Mouse (Mus musculus) liver, embryonic 11.5 days (tissue): Measurements from ENCODE around the gene Flg. TPM values are rescaled to one million over a fixed set of nuclear protein-coding genes. Genes with fewer than 3 reads are reported as not detected.

Source experiments
- ATAC-seq: fragments of 200-750 bp; cut with Nextera tagmentation; replicated peaks from 2 replicates; pipeline ENCODE4 v1.8.0; 2017; ENCODE audit warnings: moderate number of reproducible peaks, mild to moderate bottlenecking, moderate TSS enrichment, moderate library complexity; ENCODE audit not compliant: low FRiP score
- DNase-seq: peaks from one replicate; pipeline ENCODE4 v3.0.0-alpha.2; 2017; ENCODE audit warnings: low spot score
- H3K27ac ChIP-seq: fragments of 300-500 bp; sonication (generic); 2 replicates; pipeline ENCODE4 v1.5.1; 2014; ENCODE audit warnings: mild to moderate bottlenecking, low read depth, low read length, control low read depth
- H3K27me3 ChIP-seq: fragments of 300-500 bp; sonication (generic); replicated peaks from 2 replicates; pipeline ENCODE4 v1.6.1; 2014; ENCODE audit warnings: low read length, mixed read lengths; ENCODE audit not compliant: control insufficient read depth, insufficient read depth
- H3K36me3 ChIP-seq: fragments of 300-500 bp; sonication (generic); 2 replicates; pipeline ENCODE4 v1.6.1; 2014; ENCODE audit warnings: mild to moderate bottlenecking, low read length, moderate library complexity, mixed read lengths; ENCODE audit not compliant: control insufficient read depth, insufficient read depth
- H3K4me1 ChIP-seq: fragments of 300-500 bp; sonication (generic); replicated peaks from 2 replicates; pipeline ENCODE4 v1.6.1; 2014; ENCODE audit warnings: low read length, mixed read lengths; ENCODE audit not compliant: control insufficient read depth, insufficient read depth
- H3K4me2 ChIP-seq: fragments of 300-500 bp; sonication (generic); 2 replicates; pipeline ENCODE4 v1.6.1; 2014; ENCODE audit warnings: mild to moderate bottlenecking, control low read depth, moderate library complexity
- H3K4me3 ChIP-seq: fragments of 300-500 bp; sonication (generic); 2 replicates; pipeline ENCODE4 v1.5.1; 2014; ENCODE audit warnings: low read depth, low read length, control low read depth
- H3K9ac ChIP-seq: fragments of 300-500 bp; sonication (generic); 2 replicates; pipeline ENCODE4 v1.6.1; 2014; ENCODE audit warnings: low read depth, low read length, control low read depth
- H3K9me3 ChIP-seq: fragments of 300-500 bp; sonication (generic); 2 replicates; pipeline ENCODE4 v1.6.1; 2016; ENCODE audit warnings: low read length, inconsistent platforms, mixed read lengths; ENCODE audit not compliant: control insufficient read depth
- WGBS: fragments of 180-500 bp; shearing (Covaris S2); extraction: QIAGEN DNeasy Blood & Tissue Kit; methylation state at CpG from one replicate; pipeline ENCODE4 v1.1.7; 2014; 5-methylcytosine and 5-hydroxymethylcytosine counted together
- polyA plus RNA-seq: library from polyadenylated mRNA; unstranded; fragments of >200 nt; fragmentation: Nextera tagmentation; extraction: Ambion mirVana; gene quantifications from 2 replicates; pipeline ENCODE4 v1.2.1, GENCODE M21; 2014

The Flg gene
- polyA plus RNA-seq = not detected in 2 replicates

DNA sequence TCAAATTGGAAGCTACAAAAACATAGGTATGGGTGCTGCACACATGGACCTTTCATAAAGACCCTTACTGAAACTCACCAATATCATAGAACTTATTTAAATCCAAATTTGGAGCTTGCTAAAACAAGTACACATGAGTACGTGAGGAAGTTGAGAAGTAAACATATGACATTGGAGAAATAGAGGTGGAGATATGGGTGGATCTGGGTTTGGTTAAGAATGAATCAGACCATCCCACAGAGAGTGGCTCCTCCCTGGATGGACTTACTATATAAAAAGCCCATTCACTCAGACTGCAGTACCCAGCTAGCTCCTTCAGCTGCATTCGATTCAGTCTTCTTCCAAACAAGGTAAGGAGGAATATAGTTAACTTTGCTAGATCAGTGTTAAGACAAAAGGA is at the start of gene Flg:
Gene Flg, plus strand, starts transcription at position 301 of the 400 bp plus-strand sequence.
- Histone ChIP-seq H3K36me3 (no peaks in the 10 kb centered on the region), H3K4me2 (no peak within 1 kb of the TSS), H3K9me3 (no peaks in the 10 kb centered on the region), H3K27me3 (no peaks in the 10 kb centered on the region), H3K27ac (no peak within 1 kb of the TSS), H3K4me3 (no peak within 1 kb of the TSS), H3K4me1 (no peaks in the 10 kb centered on the region), H3K9ac (no peak within 1 kb of the TSS)
- 83% methylated on average over 2 of the region's 2 CpGs for WGBS
- no peak for ATAC-seq
- no peak for DNase-seq

DNA sequence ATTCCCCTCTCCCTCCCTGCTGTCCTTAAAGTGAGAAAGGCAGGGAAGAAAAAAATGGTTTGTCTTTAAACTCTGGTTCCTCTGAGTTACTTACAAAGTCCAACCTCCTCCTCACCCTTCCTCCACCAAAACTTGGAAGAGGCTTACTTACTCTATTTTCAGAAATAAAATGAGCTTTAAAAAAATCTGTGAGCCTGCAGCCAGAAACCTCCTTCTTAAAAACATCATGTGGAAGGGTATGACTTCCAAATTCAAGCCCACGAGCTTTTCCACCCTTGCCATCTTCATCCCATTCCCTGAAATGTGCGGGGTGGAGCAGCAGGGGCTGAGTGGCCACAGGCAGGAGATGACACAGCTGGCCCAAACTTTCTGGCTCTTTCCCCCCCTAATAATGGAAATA is 24.2 kb downstream of the Flg start:
- Histone ChIP-seq H3K4me3 (no peak overlapping the region), H3K4me2 (no peak overlapping the region), H3K27ac (no peak overlapping the region), H3K9me3 (no peaks in the 10 kb centered on the region), H3K4me1 (no peaks in the 10 kb centered on the region), H3K36me3 (no peaks in the 10 kb centered on the region), H3K27me3 (no peaks in the 10 kb centered on the region), H3K9ac (no peak overlapping the region)
- WGBS = 74% methylated on average over 2 of the region's 2 CpGs
- no peak for DNase-seq
- no peak for ATAC-seq

DNA sequence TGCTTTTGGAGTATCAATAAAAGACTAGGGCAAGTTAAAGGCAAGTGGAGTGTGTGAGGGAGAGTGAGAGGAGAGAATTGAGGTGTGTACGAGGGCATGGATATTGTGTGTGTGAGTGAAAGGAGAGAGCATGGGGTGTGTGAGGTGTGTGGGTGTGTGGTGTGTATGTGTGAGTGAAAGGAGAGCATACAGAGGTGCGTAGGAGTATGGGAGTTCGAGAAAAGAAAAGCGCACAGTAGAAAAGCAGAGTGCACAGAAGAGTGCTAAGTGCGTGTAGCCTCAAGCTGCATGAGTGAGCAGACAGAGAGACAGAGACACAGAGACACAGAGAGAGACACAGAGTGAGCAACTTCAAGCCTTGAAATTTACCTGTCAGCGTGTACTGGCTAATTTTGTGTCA is 26.5 kb downstream of the Flg start:
- Histone ChIP-seq H3K4me2 (no peak overlapping the region), H3K27me3 (no peaks in the 10 kb centered on the region), H3K9ac (no peak overlapping the region), H3K9me3 (no peaks in the 10 kb centered on the region), H3K27ac (no peak overlapping the region), H3K36me3 (no peaks in the 10 kb centered on the region), H3K4me1 (no peaks in the 10 kb centered on the region), H3K4me3 (no peak overlapping the region)
- ATAC-seq = no peak
- DNase-seq = no peak
- 74% methylated on average over 6 of the region's 6 CpGs for WGBS

DNA sequence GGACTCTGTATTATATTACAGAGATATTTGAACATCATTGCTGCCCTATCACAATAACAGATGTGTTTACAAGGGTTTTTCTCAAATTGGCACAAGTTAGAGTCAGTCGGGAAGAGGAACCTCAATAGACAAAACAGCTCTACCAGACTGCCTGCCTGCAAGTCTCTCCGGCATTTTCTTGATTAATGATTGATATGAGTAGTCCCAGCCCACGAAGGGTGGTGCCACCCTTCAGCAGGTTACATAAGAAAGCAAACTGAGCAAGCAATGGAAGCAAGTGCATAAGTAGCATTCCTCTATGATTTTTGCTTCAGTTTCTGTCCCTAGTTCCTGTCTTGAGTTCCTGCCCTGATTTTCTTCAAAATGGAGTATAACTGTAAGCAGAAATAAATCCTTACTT is 28.6 kb downstream of the Flg start:
- no peaks in the 10 kb centered on the region for H3K9me3 ChIP-seq
- DNase-seq (no peak), ATAC-seq (no peak)
- no peak overlapping the region for H3K9ac ChIP-seq
- H3K4me2 ChIP-seq = no peak overlapping the region
- 70% methylated on average over 3 of the region's 3 CpGs for WGBS
- H3K4me3 ChIP-seq = no peak overlapping the region
- H3K27me3 ChIP-seq = no peaks in the 10 kb centered on the region
- no peaks in the 10 kb centered on the region for H3K4me1 ChIP-seq
- H3K27ac ChIP-seq = no peak overlapping the region
- no peaks in the 10 kb centered on the region for H3K36me3 ChIP-seq

DNA sequence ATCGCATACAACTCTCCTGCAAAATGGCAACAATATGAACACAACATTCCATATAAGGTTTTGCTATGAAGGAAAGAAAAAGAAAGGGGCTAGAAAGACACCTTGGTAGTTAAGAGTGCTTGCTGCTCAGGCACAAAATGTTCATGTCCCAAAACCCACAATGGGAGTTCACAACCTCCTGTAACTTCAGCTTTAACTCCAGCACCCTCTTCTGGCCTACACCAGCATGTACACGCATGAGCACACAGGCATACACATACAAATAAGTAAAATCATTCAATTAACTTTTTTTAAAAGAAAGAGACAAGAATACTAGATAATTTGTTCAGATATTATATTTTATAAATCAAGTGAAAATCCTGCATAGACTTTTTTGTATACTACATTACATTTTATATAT is 32.8 kb downstream of the Flg start:
- no peaks in the 10 kb centered on the region for H3K9me3 ChIP-seq
- no peaks in the 10 kb centered on the region for H3K27me3 ChIP-seq
- no peaks in the 10 kb centered on the region for H3K36me3 ChIP-seq
- 72% methylated on average over 2 of the region's 2 CpGs for WGBS
- H3K4me2 ChIP-seq = no peak overlapping the region
- DNase-seq = no peak
- no peak overlapping the region for H3K4me3 ChIP-seq
- no peak overlapping the region for H3K9ac ChIP-seq
- ATAC-seq = no peak
- H3K4me1 ChIP-seq = no peaks in the 10 kb centered on the region
- H3K27ac ChIP-seq = no peak overlapping the region

DNA sequence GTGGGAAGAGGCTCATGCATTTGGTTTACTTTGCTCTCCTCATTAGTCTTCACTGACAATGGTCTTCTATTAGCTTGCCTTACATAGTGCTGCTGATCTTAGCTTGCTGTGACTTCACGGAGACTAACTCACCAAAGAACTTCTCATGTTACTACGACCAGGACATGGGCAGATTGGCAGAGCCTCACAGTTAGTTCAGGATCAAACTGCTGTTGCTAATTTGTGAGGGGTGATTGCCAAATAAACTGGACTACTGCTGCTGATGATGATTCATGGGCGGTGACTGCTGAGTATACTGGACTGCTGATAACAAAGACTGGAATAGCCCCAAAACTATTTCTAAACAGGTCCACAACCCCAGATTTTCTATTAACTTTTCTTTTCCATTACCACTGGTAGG is 38.0 kb downstream of the Flg start:
- Histone ChIP-seq H3K27me3 (no peaks in the 10 kb centered on the region), H3K4me2 (no peak overlapping the region), H3K36me3 (no peaks in the 10 kb centered on the region), H3K9me3 (no peaks in the 10 kb centered on the region), H3K4me3 (no peak overlapping the region), H3K27ac (no peak overlapping the region), H3K9ac (no peak overlapping the region), H3K4me1 (no peaks in the 10 kb centered on the region)
- WGBS = 76% methylated on average over 3 of the region's 3 CpGs
- ATAC-seq = no peak
- DNase-seq = no peak

DNA sequence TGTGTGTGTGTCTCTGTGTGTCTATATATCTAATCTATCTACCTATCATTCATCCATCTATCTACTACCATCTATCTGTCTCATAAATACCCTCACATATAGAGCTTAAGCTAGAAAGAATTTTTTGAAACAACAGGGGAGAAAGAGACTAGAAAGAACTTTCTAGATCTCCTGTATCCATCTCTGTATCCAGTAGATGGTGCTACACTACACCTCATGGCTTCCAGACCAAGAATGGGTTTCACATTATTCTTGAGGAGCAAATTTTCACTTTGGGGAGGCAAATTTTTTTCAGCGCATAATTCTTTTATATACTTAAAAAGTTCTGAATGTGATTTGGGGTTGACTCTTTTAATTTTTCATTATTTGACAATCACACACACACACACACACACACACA is 41.1 kb downstream of the Flg start:
- H3K27me3 ChIP-seq = no peaks in the 10 kb centered on the region
- ATAC-seq (no peak), DNase-seq (no peak)
- no peak overlapping the region for H3K9ac ChIP-seq
- H3K4me1 ChIP-seq = no peaks in the 10 kb centered on the region
- H3K4me2 ChIP-seq = no peak overlapping the region
- H3K27ac ChIP-seq = no peak overlapping the region
- H3K36me3 ChIP-seq = no peaks in the 10 kb centered on the region
- no peak overlapping the region for H3K4me3 ChIP-seq
- H3K9me3 ChIP-seq = no peaks in the 10 kb centered on the region
- WGBS = 88% methylated on average over 1 of the region's 1 CpGs

DNA sequence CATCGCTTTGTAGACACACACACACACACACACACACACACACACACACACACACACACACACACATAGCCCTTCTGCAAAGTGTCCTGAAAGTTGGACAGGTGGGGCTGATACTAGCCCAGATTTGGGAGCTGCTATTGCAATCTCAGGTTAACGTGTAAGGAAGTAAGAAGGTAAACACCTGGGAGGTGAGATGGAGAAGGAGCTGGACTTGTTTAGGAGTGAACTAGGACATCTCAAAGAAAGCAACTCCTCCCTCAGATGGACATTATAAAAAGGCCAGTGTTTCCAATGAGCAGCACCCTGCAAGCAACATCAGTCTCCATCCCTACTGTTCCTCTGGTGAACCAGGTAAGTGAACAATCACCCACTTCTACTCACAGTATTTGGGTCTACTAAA is 46.1 kb downstream of the Flg start, which contains the start of gene Hrnr:
Gene Hrnr, plus strand, starts transcription at position 301 of the 400 bp plus-strand sequence.
- Histone ChIP-seq H3K4me2 (no peak within 1 kb of the TSS), H3K4me1 (no peaks in the 10 kb centered on the region), H3K4me3 (no peak within 1 kb of the TSS), H3K27me3 (no peaks in the 10 kb centered on the region), H3K9ac (no peak within 1 kb of the TSS), H3K27ac (no peak within 1 kb of the TSS), H3K36me3 (no peaks in the 10 kb centered on the region), H3K9me3 (no peaks in the 10 kb centered on the region)
- DNase-seq (no peak), ATAC-seq (no peak)
- WGBS = 77% methylated on average over 2 of the region's 2 CpGs

DNA sequence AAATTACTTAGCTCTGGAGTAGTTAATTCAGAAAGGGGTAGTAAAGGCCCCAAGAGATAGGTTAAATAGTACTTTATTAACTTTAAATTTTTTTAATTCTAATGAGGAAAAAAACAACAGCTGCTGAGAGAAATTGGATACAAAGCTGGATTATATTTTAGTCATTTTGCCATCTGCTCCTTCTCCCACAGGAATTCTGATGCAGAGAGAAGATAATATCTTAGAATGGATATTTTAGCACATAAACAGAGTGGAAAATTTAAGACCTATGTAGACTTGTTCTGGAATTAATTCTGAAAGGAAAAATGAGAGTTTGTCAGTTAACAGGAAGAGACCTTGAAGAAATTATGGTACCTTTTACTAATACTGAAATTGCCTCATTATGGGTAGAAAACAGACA is 64.4 kb downstream of the Flg start:
- no peak overlapping the region for H3K4me3 ChIP-seq
- DNase-seq (no peak), ATAC-seq (no peak)
- H3K9me3 ChIP-seq = no peaks in the 10 kb centered on the region
- no peak overlapping the region for H3K4me2 ChIP-seq
- no peaks in the 10 kb centered on the region for H3K36me3 ChIP-seq
- no peak overlapping the region for H3K27ac ChIP-seq
- H3K9ac ChIP-seq = no peak overlapping the region
- H3K27me3 ChIP-seq = no peaks in the 10 kb centered on the region
- H3K4me1 ChIP-seq = no peaks in the 10 kb centered on the region
